Mouse (Mus musculus): ENCODE data around the gene Cnpy1.

Gene Cnpy1

GRCm38 (mm10) chr5:28165358-28166255, 80.0 kb downstream of the Cnpy1 start, which contains the start of gene En2:
En2 (plus strand) TSS chr5:28165694.
- peak; percentile 7 for DNase-seq (ENCODE audit: low read depth)

GRCm38 (mm10) chr5:28163926-28164325, 81.7 kb downstream of the Cnpy1 start:
- no peak for DNase-seq (ENCODE audit: low read depth)

- DNase-seq (ENCODE audit: low read depth): no peak
Observed at GRCm38 (mm10) chr5:28161938-28162402, 83.6 kb downstream of the Cnpy1 start.

GRCm38 (mm10) chr5:28161383-28161937, 84.1 kb downstream of the Cnpy1 start:
- no peak for DNase-seq (ENCODE audit: low read depth)

GRCm38 (mm10) chr5:28159891-28160470, 85.6 kb downstream of the Cnpy1 start:
- no peak for DNase-seq (ENCODE audit: low read depth)

GRCm38 (mm10) chr5:28159072-28159458, 86.5 kb downstream of the Cnpy1 start:
- no peak for DNase-seq (ENCODE audit: low read depth)

GRCm38 (mm10) chr5:28158308-28159071, 87.1 kb downstream of the Cnpy1 start:
- no peak for DNase-seq (ENCODE audit: low read depth)

- no peak for DNase-seq (ENCODE audit: low read depth)
Observed at GRCm38 (mm10) chr5:28157781-28158180, 87.8 kb downstream of the Cnpy1 start.

GRCm38 (mm10) chr5:28157044-28157730, 88.4 kb downstream of the Cnpy1 start:
- DNase-seq (ENCODE audit: low read depth): no peak

Data from induced T-regulatory cell, adult 2 months (primary cell).